Mouse (Mus musculus) lung, adult 2 months (tissue): Measurements from ENCODE around the gene Cry2. TPM values are rescaled to one million over a fixed set of nuclear protein-coding genes. Genes with fewer than 3 reads are reported as not detected.

Experiments used
- DNase-seq: peaks from one replicate; pipeline ENCODE4 v3.0.0; 2022
- H3K4me1 ChIP-seq: fragments of 200-500 bp; 2 replicates; pipeline ENCODE4 v1.6.1; 2011; ENCODE audit warnings: low read length; ENCODE audit not compliant: control insufficient read depth, insufficient read depth
- H3K4me3 ChIP-seq: fragments of 200-500 bp; replicated peaks from 2 replicates; pipeline ENCODE3; 2011; ENCODE audit warnings: low read depth, mild to moderate bottlenecking, control low read depth, low read length; ENCODE audit errors: extremely low read depth
- CTCF ChIP-seq: fragments of 200-500 bp; IDR thresholded peaks from 2 replicates; pipeline ENCODE4 v1.5.1; 2011; ENCODE audit warnings: mild to moderate bottlenecking, low read length, control low read depth; ENCODE audit not compliant: insufficient read depth
- POLR2A ChIP-seq: fragments of 200-500 bp; IDR thresholded peaks from 2 replicates; pipeline ENCODE4 v1.6.1; 2011; ENCODE audit warnings: low read depth, mild to moderate bottlenecking, control low read depth, low read length, borderline replicate concordance; ENCODE audit errors: extremely low read depth
- WGBS: fragments of 180-500 bp; shearing (Covaris S2); methylation state at CpG from one replicate; pipeline ENCODE4 v1.1.7; 2018; 5-methylcytosine and 5-hydroxymethylcytosine counted together
- polyA plus RNA-seq: library from polyadenylated mRNA; depleted of rRNA; stranded (reverse); fragments of >200 nt; gene quantifications from 2 replicates; pipeline ENCODE4 v1.2.3, GENCODE M21; 2012

Cry2 gene
- polyA plus RNA-seq, 1 experiment, result 37.5 TPM

DNA sequence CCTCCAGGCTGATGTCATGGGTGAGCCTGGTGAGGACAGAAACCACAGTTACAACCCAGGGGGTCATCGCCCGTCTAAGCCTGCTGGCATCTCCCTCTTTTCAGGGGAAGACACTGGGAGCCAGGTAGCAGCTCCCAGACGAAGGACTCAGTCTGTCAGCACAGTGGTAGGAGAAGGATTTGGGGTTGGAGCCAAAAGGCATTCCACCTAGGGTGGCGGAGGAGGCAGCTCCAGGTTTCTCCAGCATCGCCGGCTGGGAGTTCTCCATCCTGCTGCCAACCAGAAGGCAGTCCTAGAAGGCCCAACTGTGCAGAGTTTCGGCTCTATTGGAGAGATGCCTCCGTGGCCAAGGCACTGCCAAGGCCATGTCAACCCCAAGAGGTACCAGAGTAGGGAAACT lies 42.7 kb downstream of the Cry2 start:
- Histone ChIP-seq H3K4me1 (peaks cover 4% of the 10 kb centered on the region; the same call in 1 of the 2 replicates), H3K4me3 (no peak overlapping the region)
- no peak for TF ChIP-seq CTCF
- TF ChIP-seq POLR2A, result no peak
- WGBS, result 85% methylated on average over 8 of the region's 8 CpGs
- no peak for DNase-seq

DNA sequence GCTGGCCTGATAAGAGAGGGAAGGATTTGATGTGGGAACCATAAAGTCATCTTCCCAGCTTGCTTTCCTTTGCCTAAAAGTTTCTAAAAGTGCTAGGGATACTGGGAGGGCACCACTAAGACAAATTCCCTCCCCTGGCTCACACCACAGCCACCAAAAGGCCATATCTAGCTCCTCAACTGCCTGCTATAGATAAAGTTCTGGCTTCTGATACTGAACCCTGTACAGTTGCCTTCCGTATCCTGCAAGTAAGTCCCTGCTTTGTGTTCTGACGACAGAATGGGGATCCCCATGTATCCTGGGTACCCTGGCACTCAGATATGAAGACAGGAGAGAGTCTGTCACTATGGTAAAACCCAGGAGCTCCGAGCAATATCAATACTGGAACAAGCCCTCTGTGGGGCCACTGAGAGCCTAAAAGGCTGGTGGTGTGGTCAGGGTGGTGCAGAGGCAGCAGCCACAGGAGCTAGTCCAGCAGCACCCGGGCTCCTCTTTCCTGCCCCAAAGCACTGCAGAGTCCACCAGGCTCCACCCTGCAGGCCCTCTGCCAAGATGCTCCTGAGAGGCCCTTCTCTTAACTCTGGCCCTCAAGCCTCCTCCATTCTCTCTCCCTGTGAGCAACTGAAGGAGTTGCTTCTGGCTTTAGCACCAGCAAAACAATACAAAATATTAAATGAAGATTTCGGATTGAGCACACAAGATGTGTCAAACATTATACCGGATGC lies 43.5 kb downstream of the Cry2 start:
- H3K4me1 ChIP-seq, result peaks cover 4% of the 10 kb centered on the region; the same call in 1 of the 2 replicates
- peak; percentile 58 for DNase-seq
- TF ChIP-seq POLR2A, result no peak
- no peak for TF ChIP-seq CTCF
- no peak overlapping the region for H3K4me3 ChIP-seq
- WGBS, result 49% methylated on average over 6 of the region's 6 CpGs

DNA sequence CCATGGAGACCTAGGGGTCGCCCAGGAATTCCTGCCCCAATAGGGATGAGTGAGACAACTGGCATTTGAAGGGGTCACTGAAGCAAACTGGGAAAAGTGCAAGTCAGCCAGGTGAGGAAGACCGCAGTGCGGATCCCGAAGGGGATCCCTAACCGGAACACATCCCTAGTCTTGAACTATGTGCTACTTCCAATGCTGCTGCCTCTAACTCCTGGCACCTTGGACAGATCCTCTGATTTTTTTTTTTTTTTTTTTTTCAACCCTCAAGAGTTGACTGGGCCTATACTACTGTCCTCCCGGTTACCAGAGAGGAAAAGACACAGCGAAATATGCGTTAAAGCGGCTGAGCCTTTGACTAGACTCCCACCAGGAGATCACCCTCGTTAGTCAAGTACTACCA lies 44.2 kb downstream of the Cry2 start:
- peak overlapping the region; percentile 76 for H3K4me3 ChIP-seq
- WGBS, result 22% methylated on average over 10 of the region's 10 CpGs

DNA sequence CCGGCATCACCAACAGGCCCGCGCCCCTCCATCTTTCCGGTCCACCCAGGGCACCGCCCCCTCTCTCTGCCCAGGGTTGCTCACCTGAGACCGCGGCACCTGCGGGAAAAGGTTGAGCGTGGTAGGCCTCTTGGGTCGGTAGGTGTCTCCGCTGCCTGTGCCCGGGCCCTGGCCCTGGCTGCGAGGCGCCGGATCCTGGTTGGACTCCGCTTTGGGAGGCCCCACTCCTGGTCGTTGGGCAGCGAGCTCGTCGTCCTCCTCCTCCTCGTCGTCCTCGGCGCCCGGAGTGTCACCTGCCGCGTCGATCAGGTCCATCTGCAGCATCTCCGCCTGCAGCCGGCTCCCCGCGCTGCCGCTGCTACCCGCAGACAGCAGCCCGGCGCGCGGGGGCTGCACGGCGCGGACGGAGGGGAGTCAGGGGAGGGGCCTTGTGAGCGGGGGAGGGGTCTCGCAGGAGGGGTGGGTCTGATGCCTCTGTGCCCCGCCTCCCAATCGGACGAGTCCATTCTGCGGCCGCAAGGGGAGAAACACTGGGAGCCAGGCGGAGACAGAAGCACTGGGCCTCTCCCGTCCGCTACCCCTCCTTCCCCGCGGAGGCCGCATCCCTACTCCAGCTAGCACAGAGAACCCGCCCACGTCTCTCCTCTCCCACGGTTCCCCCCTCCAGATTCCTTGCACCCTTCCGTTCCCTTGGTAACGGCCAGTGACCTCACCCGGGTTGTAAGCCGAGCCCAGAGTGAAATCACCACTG lies 44.8 kb downstream of the Cry2 start:
- DNase-seq, result peak; percentile 68
- H3K4me3 ChIP-seq, result peak overlapping the region; percentile 76
- H3K4me1 ChIP-seq, result peaks cover 4% of the 10 kb centered on the region; the same call in 1 of the 2 replicates
- TF ChIP-seq POLR2A, result no peak
- no peak for TF ChIP-seq CTCF
- WGBS, result under 1% methylated on average over 62 of the region's 62 CpGs

More for the DNA sequence above, 44.2 kb downstream of the Cry2 start:
- DNase-seq, result no peak
- TF ChIP-seq CTCF (no peak), POLR2A (no peak)
- H3K4me1 ChIP-seq, result peaks cover 4% of the 10 kb centered on the region; the same call in 1 of the 2 replicates

DNA sequence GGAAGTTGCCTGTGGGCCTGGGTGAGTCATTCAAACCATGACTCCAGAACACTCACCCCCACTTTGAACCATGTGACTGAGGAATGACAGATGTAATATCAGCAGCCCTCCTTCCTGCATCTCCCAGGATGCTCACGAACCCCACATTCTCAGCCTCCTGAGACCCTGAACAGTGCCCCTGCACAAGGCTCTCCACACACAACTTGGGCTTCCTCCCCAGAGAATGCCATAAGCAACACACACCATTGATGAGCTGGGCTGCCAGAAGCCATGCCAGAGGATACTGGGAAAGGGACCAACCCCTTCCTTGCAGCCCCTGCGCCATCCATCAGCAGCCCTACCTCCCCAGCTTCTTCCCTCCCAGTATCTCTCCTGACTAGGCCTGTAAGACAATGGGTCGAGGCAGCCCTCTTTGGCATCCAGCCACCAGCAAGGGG lies 45.7 kb downstream of the Cry2 start:
- Histone ChIP-seq H3K4me1 (peaks cover 4% of the 10 kb centered on the region; the same call in 1 of the 2 replicates), H3K4me3 (no peak overlapping the region)
- TF ChIP-seq CTCF (no peak), POLR2A (no peak)
- WGBS, result 40% methylated on average over 3 of the region's 3 CpGs
- no peak for DNase-seq

DNA sequence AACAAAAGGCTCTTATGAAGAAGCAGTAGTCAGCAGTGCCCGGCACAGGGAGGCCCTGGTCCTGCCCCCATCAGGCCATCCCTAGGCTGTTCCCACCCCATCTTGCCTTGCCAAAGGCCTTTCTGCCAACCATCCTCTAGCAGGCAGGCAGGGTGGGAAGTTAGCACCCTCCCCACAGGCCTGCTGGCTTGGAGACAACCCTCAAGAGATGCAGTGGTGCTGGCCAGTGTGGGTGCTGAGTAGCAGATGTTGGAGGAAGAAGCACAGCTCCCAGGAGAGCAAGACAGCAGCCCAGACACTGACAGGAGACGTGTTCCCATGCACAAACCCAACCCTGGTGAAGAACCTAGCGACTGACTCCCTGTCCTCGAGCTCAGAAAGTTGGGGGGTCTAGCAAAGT lies 46.2 kb downstream of the Cry2 start:
- TF ChIP-seq POLR2A (no peak), CTCF (no peak)
- Histone ChIP-seq H3K4me1 (peaks cover 4% of the 10 kb centered on the region; the same call in 1 of the 2 replicates), H3K4me3 (no peak overlapping the region)
- WGBS, result 61% methylated on average over 4 of the region's 4 CpGs
- no peak for DNase-seq

DNA sequence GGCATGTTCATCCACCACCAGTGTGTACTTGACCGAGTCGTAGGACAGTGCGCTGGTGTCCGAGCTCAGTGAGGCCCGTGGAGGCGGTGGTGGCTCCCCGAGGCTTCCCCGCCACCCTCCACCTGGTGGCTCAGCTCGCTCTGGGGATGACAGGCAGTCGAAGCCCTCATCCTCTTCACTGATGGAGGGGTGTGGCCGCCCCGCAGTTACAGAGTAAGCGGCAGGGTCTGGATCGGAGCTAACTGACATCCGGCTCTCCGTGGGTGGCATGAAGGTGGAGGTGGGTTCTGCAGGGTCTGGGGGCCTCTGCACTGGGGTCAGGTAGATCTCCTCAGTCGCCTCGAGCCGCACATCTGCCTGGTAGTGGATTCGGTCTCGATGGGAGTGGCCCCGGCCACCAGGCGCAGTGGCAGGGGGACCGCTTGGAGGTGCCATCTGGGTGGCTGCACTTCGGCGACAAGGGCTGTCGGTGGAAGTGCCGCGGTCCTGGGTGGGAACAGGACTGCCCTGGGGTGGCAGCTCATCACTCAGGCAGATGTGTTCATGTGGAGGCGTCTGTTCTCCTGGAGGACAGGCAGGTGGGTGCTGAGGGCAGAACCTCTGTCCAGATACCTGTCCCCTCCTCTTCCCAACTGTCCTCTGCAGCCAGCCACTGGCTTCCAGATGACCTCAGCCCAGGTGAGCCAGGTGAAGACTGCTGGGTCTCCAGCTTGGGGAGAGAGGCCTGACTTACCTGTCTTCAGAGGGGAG lies 46.8 kb downstream of the Cry2 start:
- TF ChIP-seq POLR2A (no peak), CTCF (no peak)
- Histone ChIP-seq H3K4me3 (no peak overlapping the region), H3K4me1 (peaks cover 4% of the 10 kb centered on the region; the same call in 1 of the 2 replicates)
- WGBS, result 91% methylated on average over 30 of the region's 30 CpGs
- no peak for DNase-seq

DNA sequence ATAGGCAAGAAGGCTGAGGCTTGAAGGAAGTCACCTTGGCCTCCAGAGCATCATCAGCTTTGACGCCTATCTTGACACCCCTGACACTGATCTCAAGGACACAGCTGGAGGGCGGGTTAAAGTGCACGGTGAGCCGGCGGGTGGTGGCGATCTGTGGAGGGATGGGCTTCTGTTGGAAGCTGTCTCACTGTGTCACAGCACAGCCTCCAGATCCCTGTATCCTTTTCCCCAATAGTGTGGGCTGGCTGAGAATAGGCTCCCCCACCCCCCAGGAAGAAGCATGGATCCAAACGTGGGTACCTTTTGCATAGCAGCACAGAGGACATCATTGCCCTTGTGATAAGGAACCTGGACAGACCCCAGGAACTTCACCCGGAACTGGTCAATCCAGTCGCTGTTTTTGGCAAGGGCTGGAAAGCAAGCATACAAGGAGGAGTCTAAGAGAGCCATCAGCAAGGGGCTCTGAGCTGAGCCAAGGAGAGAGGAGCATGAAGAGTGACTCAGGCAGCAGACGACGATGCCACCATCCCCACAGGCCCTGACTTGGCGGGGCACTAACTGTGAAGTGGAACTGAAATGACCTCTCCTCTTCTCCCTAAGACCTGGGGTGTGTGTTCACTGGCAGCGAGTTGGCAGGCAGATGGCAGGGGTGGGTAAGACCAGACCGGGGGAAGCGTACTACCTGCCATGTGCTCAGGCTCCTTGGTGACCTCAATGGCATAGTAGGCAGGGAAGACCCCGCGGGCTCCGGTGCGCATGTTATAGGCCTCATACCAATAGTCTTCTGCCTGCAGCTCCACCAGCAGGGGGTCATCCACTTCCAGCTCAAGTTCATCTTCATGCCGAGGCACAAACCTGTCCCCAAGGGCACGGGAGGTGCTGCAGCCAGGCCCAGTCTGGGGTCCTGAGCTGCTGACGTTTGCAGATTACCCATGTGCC lies 48.5 kb downstream of the Cry2 start:
- Histone ChIP-seq H3K4me3 (no peak overlapping the region), H3K4me1 (peaks cover 4% of the 10 kb centered on the region; the same call in 1 of the 2 replicates)
- TF ChIP-seq POLR2A (no peak), CTCF (no peak)
- WGBS, result 70% methylated on average over 22 of the region's 22 CpGs
- no peak for DNase-seq
